Mouse (Mus musculus) spleen, adult 18-20 months (tissue): ENCODE measurements around the gene Tgfbr3.

Experiments used
- DNase-seq, 2 experiments: peaks; one replicate each; pipeline ENCODE4 v3.0.0; 2022; ENCODE audit warnings: mixed read lengths in 2 of 2

The Tgfbr3 gene

GRCm38 (mm10) chr5:107142791-107143190, 146.6 kb downstream of the Tgfbr3 start:
- no peak for DNase-seq

- no peak for DNase-seq
Observed at GRCm38 (mm10) chr5:107141375-107141774, 148.1 kb downstream of the Tgfbr3 start.

- DNase-seq, result no peak
Observed at GRCm38 (mm10) chr5:107139800-107140651, 149.4 kb downstream of the Tgfbr3 start.

- no peak for DNase-seq
Observed at GRCm38 (mm10) chr5:107133336-107133735, 156.1 kb downstream of the Tgfbr3 start.

- DNase-seq, result no peak
Observed at GRCm38 (mm10) chr5:107132231-107132630, 157.2 kb downstream of the Tgfbr3 start.

GRCm38 (mm10) chr5:107129304-107129703, 160.1 kb downstream of the Tgfbr3 start:
- DNase-seq, result no peak

- DNase-seq, result no peak
Observed at GRCm38 (mm10) chr5:107126561-107126960, 162.9 kb downstream of the Tgfbr3 start.

GRCm38 (mm10) chr5:107125131-107125530, 164.3 kb downstream of the Tgfbr3 start:
- no peak for DNase-seq

- DNase-seq, result no peak
Observed at GRCm38 (mm10) chr5:107124531-107124930, 164.9 kb downstream of the Tgfbr3 start.

GRCm38 (mm10) chr5:107122622-107123021, 166.8 kb downstream of the Tgfbr3 start:
- DNase-seq, result no peak

- DNase-seq, result no peak
Observed at GRCm38 (mm10) chr5:107121086-107121485, 168.3 kb downstream of the Tgfbr3 start.

GRCm38 (mm10) chr5:107120624-107121023, 168.8 kb downstream of the Tgfbr3 start:
- no peak for DNase-seq

GRCm38 (mm10) chr5:107119896-107120295, 169.5 kb downstream of the Tgfbr3 start:
- no peak for DNase-seq

GRCm38 (mm10) chr5:107116821-107117220, 172.6 kb downstream of the Tgfbr3 start:
- DNase-seq, result no peak

GRCm38 (mm10) chr5:107112656-107113275, 176.7 kb downstream of the Tgfbr3 start:
- DNase-seq, result no peak

GRCm38 (mm10) chr5:107111802-107112201, 177.6 kb downstream of the Tgfbr3 start:
- no peak for DNase-seq

- no peak for DNase-seq
Observed at GRCm38 (mm10) chr5:107110880-107111520, 178.4 kb downstream of the Tgfbr3 start.

GRCm38 (mm10) chr5:107110089-107110879, 179.1 kb downstream of the Tgfbr3 start:
- no peak for DNase-seq

- no peak for DNase-seq
Observed at GRCm38 (mm10) chr5:107109416-107109815, 180.0 kb downstream of the Tgfbr3 start.

GRCm38 (mm10) chr5:107106793-107107192, 182.6 kb downstream of the Tgfbr3 start:
- DNase-seq, result no peak

- DNase-seq, result no peak
Observed at GRCm38 (mm10) chr5:107106139-107106538, 183.3 kb downstream of the Tgfbr3 start.

GRCm38 (mm10) chr5:107103591-107103990, 185.8 kb downstream of the Tgfbr3 start:
- DNase-seq, result no peak

- no peak for DNase-seq
Observed at GRCm38 (mm10) chr5:107102916-107103315, 186.5 kb downstream of the Tgfbr3 start.
